Mouse (Mus musculus) left cerebral cortex, postnatal 10 days (tissue): ENCODE measurements at regions not wholly inside any gene's neighbourhood (a gene's known extent, or its start where the extent isn't known, plus 50 kb on each side); places are given as distances from the start of the nearest gene placed in this dataset.
A peak's percentile ranks its signal among the peaks of the same experiment; 100 is the strongest.

Experiments
- DNase-seq, 2 experiments: peaks; one replicate each; pipeline ENCODE4 v3.0.0; 2021 to 2022; ENCODE audit warnings: low spot score in 2 of 2, mixed read lengths in 1 of 2; ENCODE audit errors: extremely low spot score in 1 of 2
- intact Hi-C: fragments of 180-260 bp; cut with DNase I; formaldehyde crosslinking; loops from one replicate; pipeline ENCODE4 v1.15.1; 2025

DNA sequence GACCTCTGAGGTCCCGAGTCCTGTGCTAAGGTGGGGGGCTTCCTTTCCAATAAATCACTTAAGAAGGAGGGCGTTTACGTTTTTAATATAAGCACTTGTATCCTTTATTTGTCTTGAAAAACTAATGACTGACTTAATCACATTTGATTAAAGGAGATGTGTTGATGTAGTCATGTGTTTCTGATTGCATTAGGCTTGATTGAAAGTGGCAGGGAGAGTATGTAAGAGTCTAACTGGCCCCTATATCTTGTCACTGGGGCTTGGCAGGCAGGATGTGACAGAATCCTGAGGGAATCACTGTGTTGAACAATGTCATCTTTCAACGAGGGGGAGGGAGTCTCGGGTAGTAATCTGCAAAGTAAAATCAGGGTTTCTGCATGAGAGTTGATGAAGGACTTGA lies 316.7 kb downstream of the Insc start:
- intact Hi-C loops: no loop called here
- DNase-seq: no peak

DNA sequence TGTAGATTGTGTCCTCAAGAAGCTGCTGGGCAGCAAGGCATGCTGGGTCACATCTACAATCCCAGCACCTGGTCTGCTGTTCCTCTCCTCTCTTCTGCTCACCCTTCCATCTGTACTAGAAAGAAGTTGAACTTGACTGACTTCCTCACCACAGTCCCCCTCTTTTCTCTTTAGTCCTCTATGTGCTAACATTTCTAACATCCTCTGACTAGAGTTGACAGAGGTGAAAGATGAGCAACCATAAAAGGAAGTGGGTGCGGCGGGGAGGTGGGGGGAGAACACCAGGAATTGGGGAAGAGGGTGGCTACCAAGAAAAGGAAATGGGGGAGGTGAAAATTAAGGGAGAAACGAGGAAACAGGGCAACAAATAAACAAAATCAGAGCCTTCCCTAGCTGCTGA lies 319.3 kb downstream of the Insc start:
- DNase-seq: no peak
- intact Hi-C loops: no loop called here

DNA sequence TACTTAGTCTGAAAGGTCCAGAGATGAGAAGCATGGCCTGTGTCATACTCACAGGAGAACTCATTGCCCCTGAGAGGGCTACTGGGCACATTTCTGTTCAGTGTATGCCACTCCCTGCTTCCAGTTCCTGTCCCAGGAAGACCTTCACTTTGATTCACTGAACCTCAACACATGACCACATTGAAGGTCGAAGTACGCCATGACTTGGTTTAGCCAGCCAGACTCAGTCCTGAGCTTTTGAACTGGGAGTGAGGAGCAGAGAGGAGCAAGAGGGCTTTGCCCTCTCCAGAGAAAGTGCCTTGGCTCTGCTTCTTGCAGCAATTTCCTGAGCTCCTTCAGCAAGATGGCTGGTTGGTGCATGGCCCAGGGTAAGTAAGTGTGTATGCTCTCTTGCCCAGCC lies 324.1 kb downstream of the Insc start:
- DNase-seq: no peak
- intact Hi-C loops: no loop called here

DNA sequence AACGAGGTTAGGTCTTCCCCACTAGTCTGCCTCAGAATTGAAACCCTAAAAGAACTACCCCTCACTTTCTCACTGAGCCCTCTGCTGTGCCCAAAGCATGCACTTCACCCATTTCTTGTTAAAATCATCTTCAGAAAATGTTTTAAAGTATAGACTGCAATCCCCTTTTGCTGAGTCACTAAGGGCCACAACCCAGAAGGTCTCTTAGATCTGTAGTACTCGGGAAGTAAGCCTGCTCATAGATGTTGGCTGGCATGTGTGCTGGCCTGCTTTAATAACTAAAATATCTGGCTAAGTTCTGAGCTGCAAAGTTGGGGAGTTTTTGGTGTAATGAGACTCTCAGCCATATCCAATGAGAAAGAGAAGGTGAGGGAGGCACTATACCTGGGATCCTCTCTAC lies 329.9 kb downstream of the Insc start:
- intact Hi-C loops: no loop called here
- no peak for DNase-seq

DNA sequence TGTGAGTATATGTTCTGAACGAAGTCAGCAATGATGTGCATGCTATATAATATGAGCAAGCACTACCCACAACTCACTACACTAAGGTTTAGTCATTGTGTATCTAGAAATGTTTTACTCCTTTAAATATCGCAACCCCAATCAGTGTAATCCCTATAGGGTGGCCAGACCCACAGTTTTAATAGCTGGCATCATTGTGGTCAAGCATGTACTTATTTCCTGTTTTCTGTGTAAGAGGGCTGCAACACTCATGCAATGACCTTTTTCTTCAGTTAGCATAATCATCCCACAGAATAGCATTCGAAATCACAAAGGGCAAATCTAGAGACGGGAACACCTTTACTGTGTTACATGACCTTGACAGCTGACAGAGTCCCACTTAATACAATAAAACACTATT lies 333.3 kb downstream of the Insc start:
- intact Hi-C loops: no loop called here

DNA sequence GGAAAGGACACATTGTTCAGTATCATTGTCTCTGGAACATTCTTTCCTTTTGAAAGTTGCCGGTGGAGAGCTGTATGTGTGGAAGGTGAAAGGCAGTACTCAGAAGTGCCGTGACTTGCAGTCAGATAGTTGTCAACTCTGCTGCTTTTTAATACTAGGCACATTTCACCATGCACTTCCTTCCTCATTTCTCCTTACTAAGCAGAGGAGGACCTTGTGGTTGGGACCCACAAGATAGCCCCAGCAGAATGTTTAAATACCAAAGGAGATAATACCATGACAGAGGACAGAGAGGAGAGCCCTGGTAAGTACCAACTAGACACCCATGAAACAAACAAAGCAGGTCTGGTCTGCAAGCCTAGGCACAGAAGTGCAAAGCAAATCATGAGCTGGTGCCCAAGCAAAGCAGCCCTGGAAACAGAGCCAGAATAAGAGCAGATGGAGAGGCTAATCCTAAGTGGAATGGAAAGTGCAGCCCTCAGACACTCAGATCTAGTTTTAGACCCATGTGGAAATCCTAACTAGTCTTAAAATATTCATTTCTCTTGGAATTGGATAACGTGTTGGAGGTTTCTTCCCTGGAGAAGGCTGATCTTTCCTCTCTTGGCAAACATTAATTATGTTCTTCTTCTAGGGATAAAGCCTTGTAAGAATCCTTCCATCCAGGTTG lies 341.4 kb downstream of the Insc start:
- intact Hi-C loops: no loop called here
- no peak for DNase-seq

More for the DNA sequence above, 333.3 kb downstream of the Insc start:
- no peak for DNase-seq

DNA sequence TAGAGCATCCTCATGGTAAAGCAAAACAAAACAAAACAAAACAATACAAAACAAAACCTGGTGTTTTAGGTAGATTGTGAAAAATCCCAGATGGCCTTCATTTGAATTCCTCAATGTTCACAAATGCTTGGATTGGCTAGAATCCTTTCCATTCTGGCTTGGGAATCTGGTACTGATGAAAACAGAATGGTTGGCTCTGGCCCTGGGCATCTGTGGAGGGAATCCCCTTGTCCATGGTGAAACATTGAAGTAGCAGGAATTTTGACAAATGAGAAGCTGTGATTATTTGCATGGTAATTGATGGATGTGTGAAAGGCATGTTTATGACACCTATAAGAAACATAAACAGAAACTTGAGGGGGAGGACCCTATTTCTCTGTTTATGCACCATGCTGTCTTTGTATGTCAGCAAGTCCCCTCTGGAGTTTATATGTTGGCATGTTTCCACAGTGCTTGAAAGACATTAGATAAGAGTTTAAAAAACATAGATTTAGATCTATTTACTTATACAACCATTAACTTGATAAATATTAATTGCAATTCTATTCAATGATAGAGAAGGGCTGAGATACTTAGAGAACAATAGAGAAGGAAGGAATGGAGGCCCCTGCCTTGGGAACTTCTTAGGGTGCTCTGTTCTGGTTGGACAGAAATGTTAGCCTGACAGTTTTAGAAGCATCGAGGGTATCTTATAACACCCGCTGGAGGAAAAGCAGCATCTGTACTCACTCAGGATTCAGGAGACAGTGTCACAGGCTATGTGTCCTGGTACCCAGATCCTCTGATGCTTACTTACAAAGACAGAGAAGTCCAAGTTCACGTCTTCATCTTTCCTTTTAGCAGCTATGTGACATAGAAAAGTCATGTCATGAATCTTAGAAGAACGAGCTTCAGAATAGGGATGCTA lies 343.3 kb downstream of the Insc start:
- DNase-seq: no peak
- intact Hi-C loops: no loop called here

DNA sequence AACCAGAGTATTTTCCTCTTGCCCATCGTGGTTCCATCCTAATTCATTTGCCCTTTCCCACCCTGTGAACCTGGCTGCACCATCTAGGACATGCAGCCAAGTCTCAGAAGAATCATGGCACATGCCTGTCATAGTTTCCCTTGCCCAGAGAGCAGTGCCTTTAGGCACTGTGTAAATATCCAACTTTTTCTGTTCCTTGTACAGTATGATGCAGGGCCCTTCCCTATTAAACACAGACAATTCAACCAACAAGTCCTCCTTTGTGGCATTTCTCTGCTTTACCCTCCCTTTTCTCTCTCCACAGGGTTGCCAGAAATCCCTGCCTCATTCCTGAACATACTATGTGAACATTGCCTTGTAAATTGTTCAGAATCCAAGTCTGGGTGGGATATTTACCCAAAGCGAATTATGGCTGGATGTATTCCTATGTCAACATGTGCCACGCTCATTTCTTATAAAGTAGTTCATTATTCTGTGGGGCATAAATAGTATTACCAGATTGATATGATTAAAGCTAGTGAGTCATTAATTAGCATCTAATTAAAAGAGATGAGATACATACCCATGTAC lies 349.1 kb downstream of the Insc start:
- DNase-seq: no peak
- intact Hi-C loops: no loop called here

DNA sequence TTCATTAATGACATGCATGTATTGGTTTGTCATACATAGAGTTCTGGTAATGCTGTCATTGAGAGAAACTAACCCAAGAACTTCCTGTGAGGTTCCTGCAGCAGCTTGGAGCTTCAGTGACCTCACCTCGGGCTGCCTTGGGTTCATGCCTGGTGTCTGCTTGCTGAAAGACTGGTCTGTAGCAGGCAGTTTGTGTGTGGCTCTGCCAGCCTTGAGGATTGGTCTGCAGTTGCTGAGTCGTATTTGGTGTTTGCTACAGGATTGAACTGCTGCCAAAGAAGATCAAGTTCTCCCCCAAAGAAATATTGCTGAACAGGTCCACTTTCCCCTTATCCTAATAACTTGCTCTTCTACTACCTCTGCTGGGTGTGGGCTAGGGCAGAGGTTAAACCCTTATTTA lies 362.5 kb downstream of the Insc start:
- intact Hi-C loops: no loop called here
- DNase-seq: no peak

DNA sequence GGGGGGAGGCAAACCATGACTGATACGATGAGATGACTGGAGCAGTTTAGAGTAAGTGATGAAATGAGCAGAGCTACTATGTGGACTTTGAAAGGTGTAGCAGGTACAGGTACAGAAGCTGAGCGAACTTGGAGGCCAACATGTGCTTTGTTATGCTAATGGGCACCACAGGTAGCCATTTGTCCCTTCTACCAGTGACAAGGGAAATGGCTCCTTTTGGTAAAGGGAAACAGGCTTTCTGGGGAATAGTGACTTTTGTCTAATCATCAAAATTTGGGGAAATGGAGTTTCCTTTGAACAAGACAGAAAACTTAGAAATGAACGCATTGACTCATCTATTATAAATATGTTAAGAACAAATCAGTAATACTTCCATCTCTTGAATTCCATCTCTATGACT lies 368.8 kb downstream of the Insc start:
- DNase-seq: no peak
- intact Hi-C loops: no loop called here

DNA sequence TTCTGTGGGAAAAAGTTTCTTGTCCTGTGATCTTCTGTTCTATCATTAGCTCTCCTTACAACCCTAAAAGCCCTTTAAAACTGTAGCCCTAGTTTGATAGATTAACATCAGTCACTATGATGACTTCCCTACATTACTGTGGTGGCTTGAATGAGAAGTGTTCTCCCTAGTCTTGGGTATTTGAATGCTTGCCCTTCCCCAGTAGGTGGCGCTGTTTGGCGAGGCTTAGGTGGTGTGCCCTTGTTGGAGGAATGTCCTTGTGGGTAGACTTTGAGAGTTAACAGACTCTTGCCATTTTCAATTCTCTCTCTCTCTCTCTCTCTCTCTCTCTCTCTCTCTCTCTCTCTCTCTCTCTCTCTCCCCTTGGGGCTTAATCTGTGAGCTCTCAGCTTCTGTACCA lies 379.8 kb downstream of the Insc start:
- intact Hi-C loops: no loop called here
- DNase-seq: no peak

DNA sequence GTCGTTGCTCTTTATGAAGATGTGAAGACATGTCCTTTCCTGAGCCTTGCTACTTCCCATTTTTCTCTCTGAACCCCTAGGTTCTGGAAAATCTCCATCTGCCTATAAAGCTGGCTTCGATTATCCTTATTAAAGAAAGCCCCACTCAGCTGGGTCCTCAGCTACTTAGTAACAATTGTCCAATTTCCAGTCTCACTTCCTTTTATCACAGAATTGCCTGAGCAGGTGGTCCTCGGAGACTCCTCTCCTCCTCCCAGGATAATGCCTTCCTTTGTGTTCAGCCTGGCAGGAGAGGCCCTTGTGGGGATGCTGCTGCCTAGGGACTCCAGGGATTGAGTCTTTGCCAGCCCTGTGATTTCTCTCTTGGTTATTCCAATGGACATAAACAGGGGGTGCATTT lies 385.5 kb downstream of the Insc start:
- intact Hi-C loops: no loop called here
- DNase-seq: no peak

DNA sequence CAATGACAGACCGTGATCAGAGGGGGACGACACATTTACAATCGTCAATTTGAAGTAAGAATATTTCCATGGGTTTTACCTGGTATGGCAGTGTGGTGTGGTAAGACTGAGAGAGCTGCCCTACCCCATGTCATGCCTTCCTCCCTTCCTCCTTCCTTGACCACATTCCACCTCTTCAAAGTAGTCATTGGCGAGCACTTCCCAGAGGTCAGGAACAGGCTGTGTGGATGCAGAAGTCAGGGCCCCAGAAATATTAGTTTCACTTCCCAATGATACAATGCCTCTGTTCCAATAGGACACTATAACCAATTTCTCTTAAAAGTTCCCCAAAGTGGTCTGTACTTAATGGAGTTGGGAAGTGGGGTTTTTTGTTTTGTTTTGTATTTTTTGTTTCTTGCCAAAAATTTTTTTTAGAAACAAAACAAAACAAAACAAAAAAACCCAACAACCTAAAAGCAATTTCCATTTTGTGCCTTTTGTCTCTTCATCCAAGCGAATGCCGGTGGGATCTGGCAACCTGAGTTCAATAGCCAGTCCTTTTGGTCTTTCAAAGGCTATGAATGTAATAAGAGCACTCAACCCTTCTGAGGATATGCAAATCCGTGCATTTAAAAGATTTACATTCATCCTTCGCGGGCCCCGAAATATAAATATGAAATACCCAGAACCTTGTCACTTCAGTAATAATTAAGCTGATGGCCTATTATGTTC lies 387.9 kb downstream of the Insc start:
- no peak for DNase-seq
- intact Hi-C loops: no loop called here

DNA sequence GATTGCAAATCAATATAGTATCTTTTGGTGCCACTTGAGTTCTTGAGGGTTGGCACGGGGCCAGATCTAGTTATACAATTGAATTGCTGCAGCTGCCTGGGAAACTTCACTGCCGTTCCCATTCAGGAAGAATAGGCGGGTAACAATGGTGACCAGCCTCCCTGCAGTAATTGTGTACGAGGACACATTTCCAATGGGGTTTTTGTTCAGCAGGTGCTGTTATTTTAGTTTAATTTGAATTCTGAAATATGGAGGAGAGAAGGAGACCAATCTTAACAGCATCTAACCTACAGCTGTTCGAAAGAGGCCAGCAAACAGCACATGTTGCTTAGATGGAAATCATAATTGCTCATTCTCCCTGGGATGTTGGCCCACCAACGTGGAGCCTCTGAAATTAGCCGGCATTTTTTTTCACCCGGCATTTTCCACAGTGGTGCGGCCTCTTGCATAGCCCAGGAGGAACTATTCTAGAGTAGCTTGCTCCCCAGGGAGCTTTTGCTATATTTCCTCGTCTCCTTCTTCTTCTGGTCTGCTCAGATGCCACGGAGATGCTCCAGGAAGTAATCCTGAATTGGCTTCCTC lies 388.6 kb downstream of the Insc start:
- peak in 1 of 2 experiments; percentile 25 for DNase-seq
- intact Hi-C loops: no loop called here

DNA sequence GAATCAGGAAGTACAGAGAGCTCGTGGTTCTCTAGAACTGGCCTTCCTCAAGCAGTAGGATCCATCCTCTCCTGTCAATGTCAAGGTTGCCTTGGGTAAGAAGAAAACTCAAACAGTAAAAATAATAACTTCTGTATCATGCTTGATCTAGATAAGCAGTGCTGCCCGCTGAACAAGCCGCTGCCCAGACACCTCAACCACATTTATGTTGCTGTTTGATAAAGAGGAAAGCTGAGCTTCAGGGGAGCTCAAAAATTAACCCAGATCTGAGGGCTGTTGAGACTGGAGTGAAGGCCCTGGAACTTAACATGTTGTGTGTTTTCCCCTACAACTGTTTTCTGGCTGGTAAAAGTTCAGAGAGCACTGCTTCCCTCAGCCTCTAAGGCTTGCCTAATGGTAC lies 389.1 kb downstream of the Insc start:
- intact Hi-C loops: no loop called here
- DNase-seq: no peak

DNA sequence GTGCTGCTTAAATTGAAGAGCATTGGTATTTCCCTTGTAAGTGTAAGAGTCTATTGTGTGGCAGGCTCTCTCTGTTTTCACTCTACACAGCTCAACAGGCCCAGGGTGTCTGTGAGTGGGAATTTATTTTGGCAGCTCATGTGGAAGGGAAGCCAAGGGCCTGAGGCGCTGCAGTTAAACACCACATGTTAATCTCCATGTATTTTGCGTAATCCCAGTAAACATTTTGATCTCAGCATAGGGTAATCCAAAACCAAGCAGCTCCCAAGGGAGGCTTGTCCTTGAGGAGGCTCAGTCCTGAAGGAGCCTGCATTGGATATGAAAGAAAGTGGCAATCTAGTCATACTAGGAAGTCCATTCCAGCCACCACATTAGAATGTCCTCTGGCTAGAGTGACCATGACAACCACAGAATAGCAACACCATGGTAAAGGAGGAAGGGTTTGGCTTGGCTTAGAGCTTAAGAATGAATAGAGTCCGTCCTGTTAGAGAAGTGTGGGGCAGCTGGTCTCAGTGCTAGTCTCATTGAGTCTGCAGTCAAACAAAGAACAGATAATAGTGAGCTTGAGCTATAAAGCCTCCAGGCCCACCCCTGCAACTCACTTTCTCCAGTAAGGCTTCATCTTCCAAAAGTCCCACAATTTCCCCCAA lies 391.6 kb downstream of the Insc start:
- intact Hi-C loops: no loop called here
- no peak for DNase-seq

DNA sequence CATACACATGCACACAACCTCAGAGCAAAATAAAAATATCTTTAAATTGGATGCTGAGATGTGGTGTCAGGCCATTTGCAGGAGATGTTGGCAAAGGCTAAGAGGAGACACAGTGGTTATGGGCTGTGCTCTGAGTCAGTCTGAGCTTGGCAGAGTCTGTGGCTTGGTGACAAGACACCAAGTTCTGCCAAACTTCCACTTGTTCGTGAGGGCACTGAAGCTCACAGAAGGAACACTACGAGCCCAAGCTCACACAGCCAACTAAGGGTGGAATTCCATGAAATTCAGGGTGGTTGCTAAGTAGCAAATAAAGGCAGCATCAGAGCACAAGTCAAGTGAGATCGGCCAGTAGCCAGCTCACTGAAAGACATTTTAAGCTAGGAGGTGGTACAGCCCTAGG lies 396.8 kb downstream of the Insc start:
- intact Hi-C loops: no loop called here
- DNase-seq: peak in 1 of 2 experiments; percentile 21

DNA sequence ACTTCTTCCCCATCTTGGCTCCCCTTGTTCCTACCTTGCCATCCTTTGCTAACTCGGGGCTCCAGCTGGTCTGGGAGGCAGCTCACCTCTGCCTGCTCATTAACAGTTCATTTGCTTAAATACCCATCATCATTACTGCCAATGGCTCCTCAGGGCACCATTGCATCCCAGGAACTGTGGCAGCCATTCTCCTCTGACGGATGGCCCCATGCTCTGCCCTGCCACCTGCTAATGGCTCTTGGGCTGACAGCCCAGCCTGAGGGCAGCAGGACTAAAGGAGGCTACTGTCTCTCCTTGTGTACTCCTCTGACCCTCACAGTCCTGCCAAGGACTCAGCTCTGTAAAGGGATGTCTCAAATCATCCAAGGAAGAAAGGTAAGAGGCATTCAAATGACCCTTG lies 398.7 kb downstream of the Insc start:
- DNase-seq: no peak
- intact Hi-C loops: no loop called here

DNA sequence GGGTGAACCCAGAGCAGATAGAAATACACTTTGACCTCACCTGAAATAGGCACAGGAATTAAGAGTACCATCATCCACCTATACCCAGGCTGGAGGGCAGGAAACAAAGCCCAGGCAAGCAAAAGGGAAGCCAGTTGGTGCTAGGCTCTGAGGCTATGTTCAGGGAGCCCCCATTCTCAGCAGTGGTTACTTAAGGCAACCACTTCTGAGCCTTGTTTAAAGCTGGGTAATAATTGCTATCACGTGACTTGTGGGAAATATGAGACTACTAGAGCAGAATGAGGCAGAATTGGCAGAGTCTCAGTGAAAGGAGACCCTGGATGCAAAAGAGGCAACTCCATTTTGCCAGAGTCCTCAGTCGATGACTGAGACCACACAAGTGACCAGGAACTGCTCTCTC lies 401.5 kb downstream of the Insc start:
- intact Hi-C loops: no loop called here
- no peak for DNase-seq
